Mouse (Mus musculus) brain, embryonic 14.5 days (tissue): Measurements from ENCODE around the gene Cldn22.

Source experiments
- CTCF ChIP-seq: fragments of 200-500 bp; IDR thresholded peaks from 2 replicates; pipeline ENCODE4 v1.5.1; 2012; ENCODE audit warnings: inconsistent platforms, mild to moderate bottlenecking, moderate library complexity, borderline replicate concordance; ENCODE audit not compliant: insufficient read depth, insufficient read length; ENCODE audit errors: extremely low read depth
- POLR2A ChIP-seq: fragments of 200-500 bp; IDR thresholded peaks from 2 replicates; pipeline ENCODE4 v1.6.1; 2012; ENCODE audit warnings: mild to moderate bottlenecking, inconsistent platforms, borderline replicate concordance; ENCODE audit not compliant: poor library complexity, insufficient read depth, insufficient read length, severe bottlenecking; ENCODE audit errors: extremely low read depth

- TF ChIP-seq CTCF, result no peak
- no peak for TF ChIP-seq POLR2A
Measured at GRCm38 (mm10) chr8:47852737-47853136, 28.5 kb downstream of the Cldn22 start.
